12 mouse cellular contexts compared by ENCODE assay signal in genomic region chr2:127590840-127591239, GRCm38 (mm10). TPM values are rescaled to one million over a fixed set of nuclear protein-coding genes. Genes with fewer than 3 reads are reported as not detected.
DNase-seq lines count a peak whose midpoint lies in the region; ATAC-seq and TF ChIP-seq lines count a peak whose summit lies in the region.
"Had no signal": no experiment of that assay in that cellular context is flagged by ENCODE, and none has a peak within 500 bp of the region (broad histone marks: within the 10 kb centered on the region; RNA-seq: fewer than 3 reads in every experiment).

No protein-coding gene starts in this region.

- H3K27me3 ChIP-seq in heart, embryonic 14.5 days (ENCODE audit: control insufficient read depth, insufficient read depth, low read length): no peaks in the 10 kb centered on the region
- no peaks in the 10 kb centered on the region for H3K27me3 ChIP-seq in liver, embryonic 14.5 days (ENCODE audit: control insufficient read depth, insufficient read depth, low read length)
- H3K27me3 ChIP-seq in MEL (ENCODE audit: control insufficient read depth in 1 of 2, insufficient read depth in 2 of 2, low read length in 2 of 2): no peaks in the 10 kb centered on the region
- no peaks in the 10 kb centered on the region for H3K27me3 ChIP-seq in thymus, adult 2 months (ENCODE audit: control insufficient read depth, insufficient read depth, low read length)

- intact Hi-C loops in heart, postnatal 25 days (cut with DNase I): no loop called here

- no peak for ATAC-seq in heart, embryonic 14.5 days (ENCODE audit: insufficient number of reproducible peaks, insufficient read depth, low FRiP score, low read depth)
- no peak for ATAC-seq in liver, embryonic 14.5 days (ENCODE audit: insufficient read depth)
- no peak for ATAC-seq in granulocyte monocyte progenitor cell, adult 5-6 weeks (replicated peaks; ENCODE audit: poor library complexity, severe bottlenecking)

- no peak; the same call in 1 of the 2 replicates for TF ChIP-seq RAD21 in MEL (IDR thresholded peaks at IDR 0.05; ENCODE audit: low read depth, low read length)

- H3K4me2 ChIP-seq in heart, embryonic 14.5 days (ENCODE audit: low read length): 0 out of 2 replicates have a peak overlapping the region, but pooled peaks have one; percentile 32
- H3K4me2 ChIP-seq in liver, embryonic 14.5 days (ENCODE audit: low read depth): no peak overlapping the region

- no peak for TF ChIP-seq EP300 in liver, embryonic 14.5 days (IDR thresholded peaks at IDR 0.05; ENCODE audit: low read depth)
- no peak for TF ChIP-seq EP300 in MEL (IDR thresholded peaks at IDR 0.05; ENCODE audit: low read depth in 1 of 2, low read length in 2 of 2)

- 0 out of 2 replicates have a peak, but pooled peaks have one; percentile 6 for TF ChIP-seq CTCF in liver, embryonic 14.5 days (IDR thresholded peaks at IDR 0.05; ENCODE audit: low read depth)
- peak in 2 of 3 experiments; percentile 11 to 30; a peak in 2 of 6 replicates for TF ChIP-seq CTCF in MEL (IDR thresholded peaks at IDR 0.05 in 2 of 3, conservative IDR thresholded peaks at IDR 0.05 in 1 of 3; ENCODE audit: control insufficient read depth in 1 of 3, insufficient read depth in 1 of 3, low read depth in 2 of 3, low read length in 3 of 3, poor library complexity in 1 of 3, severe bottlenecking in 1 of 3)
- no peak for TF ChIP-seq CTCF in thymus, adult 2 months (IDR thresholded peaks at IDR 0.05; ENCODE audit: borderline replicate concordance, control insufficient read depth, extremely low read depth, insufficient read depth, low read length, poor library complexity)

- H3K27ac ChIP-seq in heart, embryonic 14.5 days (replicated peaks in 1 of 2; ENCODE audit: control insufficient read depth in 1 of 2, insufficient read depth in 1 of 2, low read depth in 2 of 2, low read length in 2 of 2): 0 out of 4 replicates have a peak overlapping the region, but pooled peaks of 1 of the 2 experiments have one; percentile 8
- H3K27ac ChIP-seq in liver, embryonic 14.5 days: no peak overlapping the region
- no peak overlapping the region for H3K27ac ChIP-seq in MEL (ENCODE audit: control insufficient read depth, low read depth, low read length)
- H3K27ac ChIP-seq in thymus, adult 2 months (ENCODE audit: control insufficient read depth, insufficient read depth, low read length): peak overlapping the region; percentile 0

- H3K79me2 ChIP-seq in MEL (ENCODE audit: control insufficient read depth, insufficient read depth, low read length, poor library complexity): peaks cover 24% of the 10 kb centered on the region

- WGBS in heart, embryonic 14.5 days: 63% methylated on average over 4 of the region's 4 CpGs
- 63% methylated on average over 4 of the region's 4 CpGs for WGBS in liver, embryonic 14.5 days (ENCODE audit: insufficient replicate concordance)
- WGBS in thymus, adult 2 months: 45% methylated on average over 4 of the region's 4 CpGs

- no peak for DNase-seq in heart, postnatal 25 days (ENCODE audit: low spot score)
- no peak for DNase-seq in liver, embryonic 14.5 days (ENCODE audit: low read depth in 3 of 3, low spot score in 3 of 3)
- DNase-seq in liver (no peak), MEL (ENCODE audit: low read depth, low spot score) (peak; percentile 33)
- peak; percentile 63 for DNase-seq in thymus, adult 2 months
- DNase-seq in gastrocnemius, postnatal 10 days: no peak
- DNase-seq: cerebellum, postnatal 14 days; layer of hippocampus, adult 9-11 months had no signal

- no peaks in the 10 kb centered on the region for H3K9me3 ChIP-seq in heart, embryonic 14.5 days (ENCODE audit: control insufficient read depth, low read length)
- H3K9me3 ChIP-seq in liver, embryonic 14.5 days (ENCODE audit: control insufficient read depth, low read length): no peaks in the 10 kb centered on the region
- H3K9me3 ChIP-seq in MEL (replicated peaks; ENCODE audit: insufficient read depth, low read length): no peaks in the 10 kb centered on the region
- H3K9me3 ChIP-seq: G1E had no signal

- H3K9ac ChIP-seq in heart, embryonic 14.5 days (ENCODE audit: low read length): no peak overlapping the region
- no peak overlapping the region for H3K9ac ChIP-seq in liver, embryonic 14.5 days (replicated peaks)
- H3K9ac ChIP-seq in MEL (ENCODE audit: control insufficient read depth, low read depth, low read length, poor library complexity, severe bottlenecking): no peak overlapping the region

- H3K4me1 ChIP-seq in heart, embryonic 14.5 days (ENCODE audit: control insufficient read depth in 2 of 2, insufficient read depth in 2 of 2, low read length in 2 of 2): peaks cover 5 to 17% of the 10 kb centered on the region in 2 experiments; a peak in 3 of 4 replicates
- H3K4me1 ChIP-seq in liver, embryonic 14.5 days (replicated peaks; ENCODE audit: control insufficient read depth in 2 of 2, insufficient read depth in 2 of 2, low read length in 1 of 2): peaks cover 0 to 18% of the 10 kb centered on the region in 2 experiments; a peak in 2 of 4 replicates
- H3K4me1 ChIP-seq in MEL (ENCODE audit: control insufficient read depth in 1 of 2, insufficient read depth in 2 of 2, low read length in 2 of 2): peaks cover 0 to 14% of the 10 kb centered on the region in 2 experiments; a peak in 2 of 4 replicates
- H3K4me1 ChIP-seq in thymus, adult 2 months (replicated peaks; ENCODE audit: control insufficient read depth, insufficient read depth, low read length): peaks cover 18% of the 10 kb centered on the region

- H3K4me3 ChIP-seq in heart, embryonic 14.5 days (ENCODE audit: control insufficient read depth in 1 of 2, insufficient read depth in 1 of 2, low read depth in 1 of 2, low read length in 2 of 2): no peak overlapping the region
- no peak overlapping the region for H3K4me3 ChIP-seq in liver, embryonic 14.5 days (ENCODE audit: insufficient read depth in 1 of 2, low read depth in 2 of 2, low read length in 2 of 2)
- H3K4me3 ChIP-seq in MEL (ENCODE audit: control insufficient read depth in 1 of 2, insufficient read depth in 1 of 2, low read depth in 2 of 2, low read length in 2 of 2): no peak overlapping the region
- H3K4me3 ChIP-seq in thymus, adult 2 months (ENCODE audit: control insufficient read depth, insufficient read depth, low read length): no peak overlapping the region

- TF ChIP-seq POLR2A in MEL (IDR thresholded peaks at IDR 0.05; ENCODE audit: control insufficient read depth in 1 of 2, insufficient read depth in 1 of 2, low read depth in 1 of 2, low read length in 2 of 2, poor library complexity in 1 of 2): no peak
- TF ChIP-seq POLR2A in thymus, adult 2 months (IDR thresholded peaks at IDR 0.05; ENCODE audit: control insufficient read depth, extremely low read depth, insufficient read depth, low read length, poor library complexity): no peak

- peaks cover 50% of the 10 kb centered on the region for H3K36me3 ChIP-seq in heart, embryonic 14.5 days (ENCODE audit: control insufficient read depth, insufficient read depth, low read length)
- peaks cover 6% of the 10 kb centered on the region for H3K36me3 ChIP-seq in liver, embryonic 14.5 days (replicated peaks; ENCODE audit: control insufficient read depth, insufficient read depth, low read depth)
- peaks cover 0 to 8% of the 10 kb centered on the region in 2 experiments for H3K36me3 ChIP-seq in MEL (ENCODE audit: control insufficient read depth in 1 of 2, insufficient read depth in 2 of 2, low read length in 2 of 2)
- H3K36me3 ChIP-seq in thymus, adult 2 months (ENCODE audit: control insufficient read depth, insufficient read depth, low read length): peaks cover 21% of the 10 kb centered on the region

TF ChIP-seq in MEL, 35 proteins besides CTCF, POLR2A, EP300 and RAD21 (continues in another document):
- 0 out of 2 replicates have a peak, but pooled peaks have one; percentile 18 for TF ChIP-seq SMC3 (IDR thresholded peaks at IDR 0.05; ENCODE audit: low read depth, low read length)

RNA-seq across cellular contexts. Expression of gene Mrps5, which starts 3.8 kb away (rescaled TPM):
- polyA plus RNA-seq in heart, embryonic 14.5 days (2014; fragmentation: Nextera tagmentation; extraction: Ambion mirVana): 122 and 132 TPM in 2 replicates
- 100 to 1,000 TPM in 1 of 2 experiments, 10 to 100 TPM in 1; 96.9 to 101 TPM for total RNA-seq in heart, postnatal 25 days (2021)
- polyA plus RNA-seq in liver, embryonic 14.5 days (2012; rRNA removed): 25.2 and 46.4 TPM in 2 replicates
- 80.1 and 80.3 TPM in 2 replicates for polyA plus RNA-seq in liver, embryonic 14.5 days (2014; fragmentation: Nextera tagmentation; extraction: Ambion mirVana)
- total RNA-seq in MEL (2012; rRNA removed): 124 and 133 TPM in 2 replicates
- 1,000 to 10,000 TPM in 1 of 2 experiments, 100 to 1,000 TPM in 1; 124 to 1,057 TPM for polyA plus RNA-seq in MEL (2012; ENCODE audit: insufficient read depth in 1 of 2, insufficient read length in 2 of 2, low read depth in 1 of 2, low replicate concordance in 2 of 2, missing spikeins in 1 of 2)
- polyA plus RNA-seq in thymus, adult 2 months (2012; rRNA removed): 84.0 and 91.9 TPM in 2 replicates
- 45.4 and 54.2 TPM in 2 replicates for total RNA-seq in granulocyte monocyte progenitor cell, adult 5-6 weeks (2014; fragmentation: Nextera tagmentation)
- total RNA-seq in granulocyte monocyte progenitor cell, adult 5-6 weeks (2017): 137 and 187 TPM in 2 replicates
- 10 to 100 TPM; 89.6 to 96.3 TPM for total RNA-seq in gastrocnemius, postnatal 10 days (2021)

RNA-seq across cellular contexts. Expression of gene Zfp661, which starts 3.9 kb away (rescaled TPM):
- polyA plus RNA-seq in heart, embryonic 14.5 days (2014; fragmentation: Nextera tagmentation; extraction: Ambion mirVana): 1.8 and 2.4 TPM in 2 replicates
- 1 to 10 TPM; 1.4 to 1.5 TPM for total RNA-seq in heart, postnatal 25 days (2021)
- polyA plus RNA-seq in liver, embryonic 14.5 days (2012; rRNA removed): 1.0 and 1.1 TPM in 2 replicates
- polyA plus RNA-seq in liver, embryonic 14.5 days (2014; fragmentation: Nextera tagmentation; extraction: Ambion mirVana): 0.83 and 0.86 TPM in 2 replicates
- total RNA-seq in MEL (2012; rRNA removed): 2.7 and 4.2 TPM in 2 replicates
- 1 to 10 TPM in 1 of 2 experiments, not detected in 1; 5.9 TPM for polyA plus RNA-seq in MEL (2012; ENCODE audit: insufficient read depth in 1 of 2, insufficient read length in 2 of 2, low read depth in 1 of 2, low replicate concordance in 2 of 2, missing spikeins in 1 of 2)
- polyA plus RNA-seq in thymus, adult 2 months (2012; rRNA removed): 2.3 and 3.2 TPM in 2 replicates
- 4.0 and 5.8 TPM in 2 replicates for total RNA-seq in granulocyte monocyte progenitor cell, adult 5-6 weeks (2014; fragmentation: Nextera tagmentation)
- total RNA-seq in granulocyte monocyte progenitor cell, adult 5-6 weeks (2017): 4.4 and 5.2 TPM in 2 replicates
- total RNA-seq in gastrocnemius, postnatal 10 days (2021): 1 to 10 TPM; 1.7 to 2.4 TPM

RNA-seq across cellular contexts. Expression of gene Prom2, which starts 49.6 kb away (rescaled TPM):
- polyA plus RNA-seq in heart, embryonic 14.5 days (2014; fragmentation: Nextera tagmentation; extraction: Ambion mirVana): not detected in 2 replicates
- not detected for total RNA-seq in heart, postnatal 25 days (2021)
- 0.01 TPM in 1 of 2 replicates, not detected in the other for polyA plus RNA-seq in liver, embryonic 14.5 days (2012; rRNA removed)
- not detected in 2 replicates for polyA plus RNA-seq in liver, embryonic 14.5 days (2014; fragmentation: Nextera tagmentation; extraction: Ambion mirVana)
- total RNA-seq in MEL (2012; rRNA removed): not detected in 2 replicates
- not detected for polyA plus RNA-seq in MEL (2012; ENCODE audit: insufficient read depth in 1 of 2, insufficient read length in 2 of 2, low read depth in 1 of 2, low replicate concordance in 2 of 2, missing spikeins in 1 of 2)
- polyA plus RNA-seq in thymus, adult 2 months (2012; rRNA removed): 4.8 and 5.5 TPM in 2 replicates
- not detected in 2 replicates for total RNA-seq in granulocyte monocyte progenitor cell, adult 5-6 weeks (2014; fragmentation: Nextera tagmentation)
- not detected in 2 replicates for total RNA-seq in granulocyte monocyte progenitor cell, adult 5-6 weeks (2017)
- not detected for total RNA-seq in gastrocnemius, postnatal 10 days (2021)
- total RNA-seq: monocyte, adult 5-6 weeks had no signal
- polyA plus RNA-seq: G1E had no signal

Comparison
In these comparisons a context has a peak if more than half of its experiments do, and no peak if none do; other contexts are left out.
1. DNase-seq: peak in MEL (single experiment) and thymus, adult 2 months (single experiment); none in heart, postnatal 25 days (single experiment), liver, embryonic 14.5 days (0 of 3), liver (single experiment) and gastrocnemius, postnatal 10 days (single experiment).